Mouse (Mus musculus) c-Kit-negative CD71-positive TER-119-positive erythroid progenitor cells, embryonic 14.5 days (primary cell): ENCODE results near the gene Gm21541.
"Not testable (repeated sequence)": the region's sequence is repeated elsewhere in the genome, so short reads cannot be mapped to it uniquely, and the experiment has no call there.

Source experiments
- DNase-seq: peaks from one replicate; pipeline ENCODE4 v3.0.0-alpha.2; 2013; ENCODE audit warnings: low read depth, low spot score

Gene Gm21541

GRCm38 (mm10) chr4:41903310-41903709 is at the start of gene Gm21541:
TSS of gene Gm21541 (plus strand) at chr4:41903610.
- DNase-seq: not testable (repeated sequence)

- not testable (repeated sequence) for DNase-seq
Measured at GRCm38 (mm10) chr4:41941272-41941671, 37.9 kb downstream of the Gm21541 start, which contains the start of gene Gm20878. TSS of gene Gm20878 (plus strand) at chr4:41941572.
